Mouse (Mus musculus) testis, adult 2 months (tissue): ENCODE results near the gene Abcf3.

Experiments
- CTCF ChIP-seq: fragments of 200-500 bp; IDR thresholded peaks from 2 replicates; pipeline ENCODE4 v1.5.1; 2012; ENCODE audit warnings: low read depth, mild to moderate bottlenecking, inconsistent platforms, low read length, moderate library complexity; ENCODE audit not compliant: control insufficient read depth, insufficient read depth, insufficient replicate concordance
- POLR2A ChIP-seq: fragments of 200-500 bp; IDR thresholded peaks from 2 replicates; pipeline ENCODE4 v1.6.1; 2012; ENCODE audit warnings: low read depth, mild to moderate bottlenecking, inconsistent platforms, low read length, moderate library complexity; ENCODE audit not compliant: control insufficient read depth

DNA sequence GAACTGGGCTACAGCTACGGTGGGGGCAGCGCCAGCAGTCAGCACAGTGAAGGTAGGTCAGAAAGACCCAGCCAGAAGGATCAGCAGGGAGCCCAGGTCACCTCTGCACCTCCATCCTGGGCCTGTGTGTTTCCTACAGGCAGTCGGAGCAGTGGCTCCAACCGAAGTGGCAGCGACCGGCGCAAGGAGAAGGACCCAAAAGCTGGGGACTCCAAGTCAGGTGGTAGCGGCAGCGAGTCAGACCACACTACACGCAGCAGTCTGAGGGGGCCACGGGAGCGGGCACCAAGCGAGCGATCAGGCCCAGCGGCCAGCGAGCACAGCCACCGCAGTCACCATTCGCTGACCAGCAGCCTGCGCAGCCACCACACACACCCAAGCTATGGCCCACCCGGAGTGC is 17.4 kb upstream of the Abcf3 start:
- no peak for TF ChIP-seq CTCF
- no peak for TF ChIP-seq POLR2A
